Mouse (Mus musculus): ENCODE results near the gene Gm49403. TPM values are rescaled to one million over a fixed set of nuclear protein-coding genes. Genes with fewer than 3 reads are reported as not detected.
"Not testable (repeated sequence)": the region's sequence is repeated elsewhere in the genome, so short reads cannot be mapped to it uniquely, and the experiment has no call there.

The Gm49403 gene
- polyA plus RNA-seq (2011; ENCODE audit: insufficient read depth, insufficient read length, low read depth, missing spikeins), result not detected in 2 replicates

DNA sequence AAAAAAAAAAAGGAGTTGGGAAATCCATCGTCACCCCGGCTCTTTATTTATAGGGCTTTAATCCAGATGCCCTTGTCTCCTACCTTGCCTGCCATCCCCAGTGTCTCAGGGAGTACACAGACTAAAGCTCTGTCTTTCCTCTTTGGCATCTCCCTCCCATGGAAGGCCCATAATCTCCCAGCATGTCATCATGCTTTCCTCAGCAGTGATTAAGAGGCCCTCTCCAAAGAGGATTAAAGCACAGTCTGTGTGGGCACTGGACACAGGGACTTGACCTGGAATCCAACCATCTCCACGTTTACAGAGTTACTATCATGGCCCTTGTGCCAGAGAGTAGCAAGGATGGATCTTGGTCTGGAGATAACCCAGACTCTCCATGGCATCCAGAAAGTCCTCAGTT, at the start of gene Gm49403, which contains the start of gene Lbhd1:
Gene Gm49403 (plus strand): TSS at position 315 of the 400 bp plus-strand sequence.
Gene Lbhd1 (plus strand): TSS at position 117 of the 400 bp plus-strand sequence.
- Histone ChIP-seq H3K27me3 (ENCODE audit: control insufficient read depth, insufficient read depth, low read length, poor library complexity, severe bottlenecking) (no peaks in the 10 kb centered on the region), H3K9me3 (replicated peaks; ENCODE audit: control insufficient read depth, insufficient read depth, low read length, poor library complexity, severe bottlenecking) (no peaks in the 10 kb centered on the region)
- TF ChIP-seq EP300 (IDR thresholded peaks at IDR 0.05; ENCODE audit: insufficient read depth, low read depth, low read length) (no peak), CTCF (IDR thresholded peaks at IDR 0.05; ENCODE audit: low read depth, low read length) (no peak), POLR2A (IDR thresholded peaks at IDR 0.05; ENCODE audit: insufficient read depth, low read length) (no peak)

DNA sequence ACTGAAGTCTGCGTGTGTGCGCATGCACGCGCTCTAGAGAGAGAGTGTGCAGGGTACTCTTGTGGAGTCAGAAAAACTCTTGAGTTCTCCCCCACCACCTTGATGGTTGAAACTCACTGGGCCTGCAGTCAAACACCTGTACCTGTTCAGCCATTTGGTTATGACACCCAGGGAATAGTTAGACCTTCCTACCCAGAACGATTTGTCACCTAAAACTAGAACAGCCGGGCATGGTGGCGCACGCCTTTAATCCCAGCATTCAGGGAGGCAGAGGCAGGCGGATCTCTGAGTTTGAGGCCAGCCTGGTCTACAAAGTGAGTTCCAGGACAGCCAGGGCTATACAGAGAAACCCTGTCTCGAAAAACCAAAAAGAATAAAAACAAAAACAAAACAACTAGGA, 47.4 kb upstream of the Gm49403 start:
- H3K4me3 ChIP-seq (ENCODE audit: low read depth, low read length); H3K27me3 ChIP-seq (ENCODE audit: control insufficient read depth, insufficient read depth, low read length, poor library complexity, severe bottlenecking); H3K9me3 ChIP-seq (replicated peaks; ENCODE audit: control insufficient read depth, insufficient read depth, low read length, poor library complexity, severe bottlenecking); H3K4me1 ChIP-seq (ENCODE audit: control insufficient read depth, insufficient read depth, low read length): not testable (repeated sequence)
- Histone ChIP-seq H3K27ac (ENCODE audit: insufficient read depth, low read length) (peak overlapping the region; percentile 96), H3K9ac (ENCODE audit: low read depth, poor library complexity, severe bottlenecking) (peak overlapping the region; percentile 86; the same call in 1 of the 2 replicates), H3K36me3 (ENCODE audit: control insufficient read depth, insufficient read depth, low read length, poor library complexity, severe bottlenecking) (peaks cover 32% of the 10 kb centered on the region)

More for the DNA sequence above, at the start of gene Gm49403, which contains the start of gene Lbhd1:
- Histone ChIP-seq H3K27ac (ENCODE audit: insufficient read depth, low read length) (no peak within 1 kb of the TSS), H3K4me3 (ENCODE audit: low read depth, low read length) (no peak within 1 kb of the TSS), H3K4me1 (ENCODE audit: control insufficient read depth, insufficient read depth, low read length) (peaks cover 1% of the 10 kb centered on the region), H3K9ac (ENCODE audit: low read depth, poor library complexity, severe bottlenecking) (no peak within 1 kb of the TSS), H3K36me3 (ENCODE audit: control insufficient read depth, insufficient read depth, low read length, poor library complexity, severe bottlenecking) (peaks cover 10% of the 10 kb centered on the region)

GRCm38 (mm10) chr19:8837251-8837791, 46.4 kb upstream of the Gm49403 start, which contains the start of gene Bscl2:
Gene Bscl2, plus strand, starts transcription at chr19:8837467.
- H3K9me3 ChIP-seq (replicated peaks; ENCODE audit: control insufficient read depth, insufficient read depth, low read length, poor library complexity, severe bottlenecking), result no peaks in the 10 kb centered on the region
- H3K36me3 ChIP-seq (ENCODE audit: control insufficient read depth, insufficient read depth, low read length, poor library complexity, severe bottlenecking), result peaks cover 22% of the 10 kb centered on the region
- peak within 1 kb of the TSS; percentile 82 for H3K4me3 ChIP-seq (ENCODE audit: low read depth, low read length)
- TF ChIP-seq POLR2A (IDR thresholded peaks at IDR 0.05; ENCODE audit: insufficient read depth, low read length), result no peak
- TF ChIP-seq EP300 (IDR thresholded peaks at IDR 0.05; ENCODE audit: insufficient read depth, low read depth, low read length), result peak; percentile 28; the same call in 1 of the 2 replicates
- peak; percentile 29 for TF ChIP-seq CTCF (IDR thresholded peaks at IDR 0.05; ENCODE audit: low read depth, low read length)
- H3K4me1 ChIP-seq (ENCODE audit: control insufficient read depth, insufficient read depth, low read length), result no peaks in the 10 kb centered on the region
- no peaks in the 10 kb centered on the region for H3K27me3 ChIP-seq (ENCODE audit: control insufficient read depth, insufficient read depth, low read length, poor library complexity, severe bottlenecking)
- peak within 1 kb of the TSS; percentile 96 for H3K27ac ChIP-seq (ENCODE audit: insufficient read depth, low read length)
- H3K9ac ChIP-seq (ENCODE audit: low read depth, poor library complexity, severe bottlenecking), result peak within 1 kb of the TSS; percentile 86

DNA sequence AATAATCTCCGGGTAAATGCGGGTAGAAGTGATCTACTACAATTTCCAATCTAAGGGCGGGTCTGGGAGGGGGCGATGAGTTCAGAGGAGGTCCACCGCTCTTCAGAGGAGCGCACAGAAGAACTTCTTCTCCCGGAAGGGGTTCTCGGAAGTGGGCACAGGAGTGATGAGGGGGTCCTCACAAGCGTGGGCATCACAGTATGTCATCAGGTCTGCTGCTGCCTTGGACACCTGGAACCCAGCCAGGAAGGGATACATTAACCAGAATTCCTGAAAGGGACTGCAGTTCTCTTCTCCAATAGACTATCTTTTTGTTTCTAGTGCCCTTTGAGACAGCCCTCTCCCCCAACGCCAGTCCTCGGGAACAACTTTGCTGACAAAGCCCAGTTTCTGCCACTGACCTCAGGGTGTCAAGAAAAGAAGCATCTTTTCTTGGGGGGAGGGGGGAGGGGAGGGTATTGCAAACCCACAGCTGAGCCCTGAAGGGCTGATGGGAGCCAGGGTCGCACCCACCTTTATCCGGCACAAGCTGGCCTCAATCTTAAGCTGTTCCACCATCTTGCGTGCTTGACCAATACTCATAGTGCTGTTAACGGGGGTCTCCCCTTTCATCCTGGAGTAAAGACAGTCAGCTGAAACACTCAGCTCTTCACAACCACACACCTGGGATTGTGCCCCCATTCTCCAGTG, 45.5 kb upstream of the Gm49403 start:
- Histone ChIP-seq H3K9ac (ENCODE audit: low read depth, poor library complexity, severe bottlenecking) (peak overlapping the region; percentile 86), H3K36me3 (ENCODE audit: control insufficient read depth, insufficient read depth, low read length, poor library complexity, severe bottlenecking) (peaks cover 20% of the 10 kb centered on the region), H3K27ac (ENCODE audit: insufficient read depth, low read length) (peak overlapping the region; percentile 96), H3K27me3 (ENCODE audit: control insufficient read depth, insufficient read depth, low read length, poor library complexity, severe bottlenecking) (no peaks in the 10 kb centered on the region), H3K4me1 (ENCODE audit: control insufficient read depth, insufficient read depth, low read length) (no peaks in the 10 kb centered on the region), H3K4me3 (ENCODE audit: low read depth, low read length) (peak overlapping the region; percentile 82), H3K9me3 (replicated peaks; ENCODE audit: control insufficient read depth, insufficient read depth, low read length, poor library complexity, severe bottlenecking) (no peaks in the 10 kb centered on the region)
- TF ChIP-seq EP300 (IDR thresholded peaks at IDR 0.05; ENCODE audit: insufficient read depth, low read depth, low read length) (no peak), CTCF (IDR thresholded peaks at IDR 0.05; ENCODE audit: low read depth, low read length) (no peak)

DNA sequence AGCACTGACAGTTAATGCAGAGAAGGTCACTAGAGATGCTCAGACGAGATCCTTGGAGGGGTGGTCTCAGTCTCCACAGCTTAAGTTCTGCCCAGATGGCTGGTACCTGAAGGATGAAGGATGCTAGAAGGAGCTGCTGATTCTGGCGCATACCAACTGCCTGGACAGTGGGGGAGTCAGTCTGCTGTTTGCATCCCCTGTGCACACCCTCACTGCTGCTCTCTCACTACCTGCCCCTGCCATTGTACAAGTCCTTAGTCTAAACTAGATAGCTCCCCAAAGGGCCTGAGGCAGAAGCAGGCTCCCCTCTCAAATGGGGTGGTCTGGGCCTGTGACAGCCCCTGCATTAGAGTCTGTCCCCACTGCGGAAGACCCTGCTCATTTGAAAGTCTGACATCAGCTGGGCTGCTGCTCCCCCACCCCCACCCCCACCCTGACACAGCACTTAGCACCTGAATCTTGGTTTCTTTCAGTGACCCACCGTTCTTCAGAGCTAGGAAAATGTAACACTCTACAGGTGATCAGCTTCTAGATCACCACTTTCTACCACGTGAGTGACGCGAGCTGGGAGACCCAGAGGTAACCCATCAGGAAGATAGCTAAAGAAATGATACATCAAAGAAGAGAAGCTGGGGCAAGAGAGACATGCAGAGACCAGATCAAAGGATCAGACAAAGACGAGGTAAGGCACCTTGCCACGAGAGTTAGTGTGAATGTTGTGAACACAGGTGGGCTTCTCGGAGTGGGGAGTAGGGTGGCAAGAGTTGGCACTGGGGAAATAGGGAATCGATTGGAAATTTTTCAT, 44.4 kb upstream of the Gm49403 start, which contains the start of gene Gng3:
Gene Gng3 (minus strand): TSS at position 92 of the 805 bp plus-strand sequence.
- H3K36me3 ChIP-seq (ENCODE audit: control insufficient read depth, insufficient read depth, low read length, poor library complexity, severe bottlenecking), result peaks cover 9% of the 10 kb centered on the region; the same call in 1 of the 2 replicates
- no peaks in the 10 kb centered on the region for H3K4me1 ChIP-seq (ENCODE audit: control insufficient read depth, insufficient read depth, low read length)
- H3K4me3 ChIP-seq (ENCODE audit: low read depth, low read length), result peak within 1 kb of the TSS; percentile 82
- H3K9ac ChIP-seq (ENCODE audit: low read depth, poor library complexity, severe bottlenecking), result peak within 1 kb of the TSS; percentile 86
- H3K27ac ChIP-seq (ENCODE audit: insufficient read depth, low read length), result peak within 1 kb of the TSS; percentile 96
- no peaks in the 10 kb centered on the region for H3K9me3 ChIP-seq (replicated peaks; ENCODE audit: control insufficient read depth, insufficient read depth, low read length, poor library complexity, severe bottlenecking)
- TF ChIP-seq CTCF (IDR thresholded peaks at IDR 0.05; ENCODE audit: low read depth, low read length) (no peak), POLR2A (IDR thresholded peaks at IDR 0.05; ENCODE audit: insufficient read depth, low read length) (peak; percentile 36), EP300 (IDR thresholded peaks at IDR 0.05; ENCODE audit: insufficient read depth, low read depth, low read length) (peak; percentile 40; the same call in 1 of the 2 replicates)
- H3K27me3 ChIP-seq (ENCODE audit: control insufficient read depth, insufficient read depth, low read length, poor library complexity, severe bottlenecking), result no peaks in the 10 kb centered on the region
